Mouse (Mus musculus): Measurements from ENCODE around the gene Atp2a2.
"Not testable (repeated sequence)": the region's sequence is repeated elsewhere in the genome, so short reads cannot be mapped to it uniquely, and the experiment has no call there.

The Atp2a2 gene

DNA sequence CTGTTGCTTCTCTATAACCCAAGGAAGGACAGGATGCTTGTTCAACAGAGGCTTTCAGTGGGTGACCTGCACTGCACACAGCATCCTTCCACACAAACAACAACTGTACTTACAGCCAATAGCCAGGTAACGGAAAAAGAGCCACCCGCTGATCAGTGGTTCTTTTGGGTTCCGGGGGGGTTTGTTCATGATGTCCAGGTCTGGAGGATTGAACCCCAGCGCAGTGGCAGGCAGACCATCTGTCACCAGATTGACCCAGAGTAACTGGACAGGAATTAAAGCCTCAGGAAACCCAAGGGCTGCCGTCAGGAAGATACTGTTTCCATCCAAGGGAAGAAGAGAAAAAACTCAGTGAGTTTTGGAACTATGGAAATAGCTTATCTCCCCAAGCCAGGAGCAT, 42.7 kb downstream of the Atp2a2 start:
- Histone ChIP-seq H3K27me3 (ENCODE audit: control insufficient read depth, insufficient read depth, low read length, poor library complexity, severe bottlenecking) (no peaks in the 10 kb centered on the region), H3K36me3 (ENCODE audit: control insufficient read depth, insufficient read depth, low read length, poor library complexity, severe bottlenecking) (peaks cover 26% of the 10 kb centered on the region)
- no peak for DNase-seq (ENCODE audit: low read depth, low spot score)

DNA sequence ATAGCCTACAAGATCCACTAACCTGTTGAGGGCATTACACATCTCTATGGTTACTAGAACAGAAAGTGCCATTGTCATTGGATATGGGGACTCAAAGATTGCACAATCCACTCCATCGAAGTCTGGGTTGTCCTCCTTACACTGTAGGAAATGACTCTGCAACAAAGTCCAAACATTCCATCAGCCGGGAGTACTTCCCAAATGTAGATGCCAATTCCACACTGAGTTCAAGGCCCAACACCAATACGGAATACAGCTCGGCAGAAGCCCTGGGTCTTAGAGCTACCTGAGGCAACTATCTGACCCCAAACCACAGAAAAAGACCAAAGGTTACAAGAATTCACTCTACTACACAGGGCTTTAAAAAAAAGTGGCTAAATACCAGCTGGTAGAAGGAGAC, 44.0 kb downstream of the Atp2a2 start:
- H3K36me3 ChIP-seq (ENCODE audit: control insufficient read depth, insufficient read depth, low read length, poor library complexity, severe bottlenecking), result peaks cover 26% of the 10 kb centered on the region
- H3K27me3 ChIP-seq (ENCODE audit: control insufficient read depth, insufficient read depth, low read length, poor library complexity, severe bottlenecking), result no peaks in the 10 kb centered on the region
- no peak for DNase-seq (ENCODE audit: low read depth, low spot score)

DNA sequence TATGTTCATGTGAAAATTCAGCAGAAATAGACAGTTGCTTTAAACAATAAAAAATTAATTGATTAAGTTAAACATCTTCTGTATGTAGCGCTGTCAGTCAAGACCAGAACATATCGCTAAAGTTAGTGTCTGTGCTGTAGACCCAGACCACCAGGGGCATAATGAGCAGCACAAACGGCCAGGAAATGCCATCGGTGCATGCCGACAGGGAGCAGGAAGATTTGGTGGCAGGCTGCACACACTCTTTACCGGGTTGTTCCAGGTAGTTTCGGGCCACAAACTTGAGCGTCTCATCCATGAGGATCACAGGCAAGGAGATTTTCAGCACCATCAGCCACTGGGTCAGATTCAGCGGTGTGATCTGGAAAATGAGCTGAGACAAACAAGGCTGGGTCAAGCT, 45.0 kb downstream of the Atp2a2 start:
- not testable (repeated sequence) for H3K27me3 ChIP-seq (ENCODE audit: control insufficient read depth, insufficient read depth, low read length, poor library complexity, severe bottlenecking); DNase-seq (ENCODE audit: low read depth, low spot score)
- H3K36me3 ChIP-seq (ENCODE audit: control insufficient read depth, insufficient read depth, low read length, poor library complexity, severe bottlenecking), result peaks cover 24% of the 10 kb centered on the region

DNA sequence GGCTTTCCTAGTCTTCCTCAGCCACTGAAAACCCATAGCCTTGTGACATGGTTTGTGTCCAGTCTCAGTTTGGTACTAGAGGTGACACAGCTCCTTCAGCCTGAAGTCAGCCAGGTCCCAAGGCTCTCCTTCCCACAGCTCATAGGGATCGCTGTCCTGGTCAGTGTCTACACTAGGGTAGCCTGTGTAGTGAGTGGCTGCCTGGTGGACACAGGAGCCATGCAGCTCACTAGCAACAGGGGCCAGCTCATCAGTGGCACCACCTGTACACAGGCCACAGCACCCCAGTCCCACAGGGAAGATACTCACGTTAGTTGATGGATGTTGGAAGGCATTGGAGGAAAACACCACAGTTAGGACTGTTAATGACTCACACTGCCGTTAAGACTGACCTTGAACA, 46.4 kb downstream of the Atp2a2 start:
- no peak for DNase-seq (ENCODE audit: low read depth, low spot score)
- Histone ChIP-seq H3K36me3 (ENCODE audit: control insufficient read depth, insufficient read depth, low read length, poor library complexity, severe bottlenecking) (peaks cover 16% of the 10 kb centered on the region), H3K27me3 (ENCODE audit: control insufficient read depth, insufficient read depth, low read length, poor library complexity, severe bottlenecking) (no peaks in the 10 kb centered on the region)

DNA sequence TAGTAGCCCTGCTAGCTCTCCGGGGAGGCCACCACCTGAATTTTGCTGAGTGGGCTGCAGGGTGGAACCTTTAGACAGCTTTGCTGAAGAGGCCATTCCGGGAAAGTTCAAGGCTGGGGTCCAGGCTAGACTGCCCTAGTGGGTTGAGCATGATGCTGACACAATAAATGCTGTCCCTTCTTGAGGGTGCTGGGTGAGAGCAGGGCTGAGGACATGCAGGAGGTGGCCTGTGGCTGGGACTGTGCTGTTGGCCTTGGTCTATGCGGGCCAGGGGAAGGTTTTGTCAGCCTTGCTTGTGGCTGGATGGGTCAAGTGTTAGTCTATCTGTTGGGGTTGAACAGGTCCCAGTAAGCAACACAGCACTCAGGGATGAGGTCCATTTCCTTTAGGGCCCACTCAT, 47.1 kb downstream of the Atp2a2 start:
- Histone ChIP-seq H3K36me3 (ENCODE audit: control insufficient read depth, insufficient read depth, low read length, poor library complexity, severe bottlenecking) (peaks cover 14% of the 10 kb centered on the region), H3K27me3 (ENCODE audit: control insufficient read depth, insufficient read depth, low read length, poor library complexity, severe bottlenecking) (no peaks in the 10 kb centered on the region)
- no peak for DNase-seq (ENCODE audit: low read depth, low spot score)

DNA sequence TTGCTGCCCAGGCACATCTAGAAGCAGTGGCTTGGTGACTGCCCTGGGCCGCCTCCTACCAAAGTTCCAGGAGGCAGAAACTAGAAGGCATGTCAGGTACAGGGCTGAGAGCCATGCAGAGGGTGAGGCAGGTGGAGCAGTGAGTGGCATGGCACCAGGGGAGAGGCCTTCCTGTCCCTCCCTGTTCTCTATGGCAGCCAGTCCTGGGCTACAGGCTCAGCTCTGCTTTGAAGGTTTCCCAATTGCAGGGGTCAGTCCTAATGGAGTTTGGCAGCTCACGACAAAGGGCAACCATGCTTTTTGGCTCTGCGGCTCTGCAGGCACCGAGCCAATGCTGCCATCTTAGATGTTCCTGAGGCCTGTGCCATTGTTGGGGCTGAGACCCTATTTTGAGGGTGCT, 47.6 kb downstream of the Atp2a2 start:
- Histone ChIP-seq H3K27me3 (ENCODE audit: control insufficient read depth, insufficient read depth, low read length, poor library complexity, severe bottlenecking) (no peaks in the 10 kb centered on the region), H3K36me3 (ENCODE audit: control insufficient read depth, insufficient read depth, low read length, poor library complexity, severe bottlenecking) (peaks cover 14% of the 10 kb centered on the region)
- DNase-seq (ENCODE audit: low read depth, low spot score), result no peak

DNA sequence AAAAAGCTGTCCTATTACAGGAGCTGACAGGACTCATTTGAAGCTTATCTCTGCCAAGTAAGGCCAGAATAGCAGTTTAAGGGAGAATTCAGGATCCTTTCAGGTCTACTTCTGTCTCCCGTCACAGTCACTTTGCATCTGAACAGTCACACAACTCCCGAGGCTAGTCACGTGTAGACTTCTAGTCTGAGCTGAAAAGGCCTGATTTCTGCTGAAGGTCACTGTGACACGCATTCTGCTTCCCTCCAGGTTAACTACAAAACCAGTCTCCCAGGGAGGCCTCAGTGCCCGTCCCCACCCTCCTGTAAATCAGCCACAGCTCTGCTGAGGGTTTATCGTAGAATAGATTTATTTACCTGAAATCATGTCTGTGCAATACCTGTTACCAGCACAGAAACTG, 48.8 kb downstream of the Atp2a2 start:
- H3K27me3 ChIP-seq (ENCODE audit: control insufficient read depth, insufficient read depth, low read length, poor library complexity, severe bottlenecking), result no peaks in the 10 kb centered on the region
- DNase-seq (ENCODE audit: low read depth, low spot score), result no peak

DNA sequence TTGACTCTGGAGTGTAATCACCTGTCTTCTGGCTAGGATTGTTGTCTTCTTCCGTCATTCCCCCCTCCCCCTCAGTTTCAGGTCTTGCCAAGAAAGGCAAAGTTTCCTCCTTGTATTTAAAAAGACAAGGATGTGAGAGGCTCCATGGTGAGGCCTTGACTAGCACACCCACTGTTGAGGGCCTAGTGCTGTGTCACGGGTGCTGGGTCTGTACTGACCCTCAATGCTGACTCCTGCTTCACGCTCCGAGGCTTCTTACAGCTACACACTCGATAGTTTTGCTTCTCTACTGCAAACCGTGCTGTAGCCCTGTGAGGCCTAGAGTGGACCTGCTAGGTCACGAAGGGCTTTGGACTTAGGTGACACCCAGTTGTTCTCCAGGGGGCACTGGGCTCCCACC, 49.8 kb downstream of the Atp2a2 start:
- no peak for DNase-seq (ENCODE audit: low read depth, low spot score)
- Histone ChIP-seq H3K36me3 (ENCODE audit: control insufficient read depth, insufficient read depth, low read length, poor library complexity, severe bottlenecking) (peaks cover 5% of the 10 kb centered on the region), H3K27me3 (ENCODE audit: control insufficient read depth, insufficient read depth, low read length, poor library complexity, severe bottlenecking) (no peaks in the 10 kb centered on the region)

More for the DNA sequence above, 48.8 kb downstream of the Atp2a2 start:
- peaks cover 9% of the 10 kb centered on the region for H3K36me3 ChIP-seq (ENCODE audit: control insufficient read depth, insufficient read depth, low read length, poor library complexity, severe bottlenecking)

DNA sequence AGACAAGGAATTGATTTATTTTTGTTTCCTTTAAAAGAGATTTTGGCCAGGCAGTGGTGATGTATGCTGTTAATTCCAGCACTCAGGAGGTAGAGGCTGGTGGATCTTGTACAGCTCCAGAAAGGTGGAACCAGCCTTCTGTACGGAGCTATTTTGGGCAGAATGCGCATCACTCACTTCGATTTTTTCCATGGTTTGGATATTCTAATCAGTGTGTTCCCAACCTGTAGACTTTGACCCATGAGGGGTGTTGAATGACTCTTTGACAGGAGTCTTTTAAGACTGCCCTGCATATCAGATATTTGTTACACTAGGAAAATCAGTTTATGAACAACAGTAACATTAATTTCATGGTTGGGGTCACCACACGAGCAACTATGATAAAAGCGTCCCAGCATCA, 50.7 kb downstream of the Atp2a2 start:
- no peak for DNase-seq (ENCODE audit: low read depth, low spot score)
- Histone ChIP-seq H3K36me3 (ENCODE audit: control insufficient read depth, insufficient read depth, low read length, poor library complexity, severe bottlenecking) (peaks cover 3% of the 10 kb centered on the region), H3K27me3 (ENCODE audit: control insufficient read depth, insufficient read depth, low read length, poor library complexity, severe bottlenecking) (no peaks in the 10 kb centered on the region)

DNA sequence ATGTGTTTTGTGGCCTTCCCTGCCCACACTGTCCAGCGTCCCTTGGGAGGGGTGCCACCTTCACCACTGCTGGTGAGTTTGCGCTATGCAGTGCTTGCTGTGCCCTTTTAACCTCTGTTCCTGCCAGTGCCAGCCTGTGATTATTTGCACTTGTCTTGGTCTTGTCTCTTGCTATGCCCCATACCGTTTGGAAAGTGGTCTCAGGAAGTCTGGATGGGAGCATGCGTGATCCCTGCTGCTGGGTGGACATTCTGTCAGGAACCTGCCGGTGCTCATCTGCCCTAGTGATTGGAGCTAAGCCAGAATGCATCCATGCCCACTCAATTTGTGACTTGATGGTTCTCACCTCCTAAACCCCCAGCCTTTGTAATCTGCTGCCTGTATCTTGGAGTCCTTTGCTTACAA, 51.1 kb downstream of the Atp2a2 start:
- peaks cover 2% of the 10 kb centered on the region for H3K36me3 ChIP-seq (ENCODE audit: control insufficient read depth, insufficient read depth, low read length, poor library complexity, severe bottlenecking)
- DNase-seq (ENCODE audit: low read depth, low spot score), result no peak
- H3K27me3 ChIP-seq (ENCODE audit: control insufficient read depth, insufficient read depth, low read length, poor library complexity, severe bottlenecking), result no peaks in the 10 kb centered on the region

DNA sequence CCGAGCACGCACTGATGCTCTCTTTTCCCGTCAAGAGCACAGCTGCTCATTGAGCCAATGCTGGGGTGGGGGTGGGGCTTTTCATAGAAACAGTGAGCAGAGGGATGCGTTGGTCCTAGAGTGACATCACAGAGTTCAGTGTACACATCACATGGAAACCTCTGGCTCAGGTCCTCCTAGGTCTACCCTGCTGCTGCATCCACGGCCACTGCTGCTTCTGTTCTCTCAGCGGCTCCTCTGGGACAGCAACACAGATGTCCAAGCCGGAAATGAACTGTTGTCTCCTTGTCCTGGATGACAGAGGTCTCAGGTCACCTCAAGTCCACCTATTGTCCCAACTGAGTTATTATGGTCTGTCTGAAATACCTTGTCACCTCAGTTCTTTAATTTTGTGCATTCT, 52.1 kb downstream of the Atp2a2 start:
- Histone ChIP-seq H3K36me3 (ENCODE audit: control insufficient read depth, insufficient read depth, low read length, poor library complexity, severe bottlenecking) (no peaks in the 10 kb centered on the region; the same call in 1 of the 2 replicates), H3K27me3 (ENCODE audit: control insufficient read depth, insufficient read depth, low read length, poor library complexity, severe bottlenecking) (no peaks in the 10 kb centered on the region)
- no peak for DNase-seq (ENCODE audit: low read depth, low spot score)

DNA sequence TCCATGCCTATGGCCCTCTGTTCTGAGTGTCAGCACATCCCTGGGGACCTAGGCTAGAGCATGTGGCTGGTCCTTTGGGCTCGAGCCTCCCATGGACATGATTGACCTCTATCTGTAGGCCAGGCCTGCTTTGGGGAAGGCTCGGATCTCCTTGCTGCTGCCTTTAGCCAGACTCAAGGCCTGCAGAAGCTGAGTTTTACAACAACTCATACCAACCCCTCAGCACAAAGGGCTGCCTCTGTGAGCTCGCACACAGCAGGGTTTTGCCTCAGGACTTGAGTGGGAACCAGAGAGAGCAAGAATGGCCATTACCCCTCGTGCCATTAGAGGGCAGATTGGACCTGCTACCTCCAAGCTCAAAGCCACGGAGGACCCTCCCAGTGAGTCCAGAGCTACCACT, 53.2 kb downstream of the Atp2a2 start:
- DNase-seq (ENCODE audit: low read depth, low spot score), result no peak
- Histone ChIP-seq H3K36me3 (ENCODE audit: control insufficient read depth, insufficient read depth, low read length, poor library complexity, severe bottlenecking) (no peaks in the 10 kb centered on the region), H3K27me3 (ENCODE audit: control insufficient read depth, insufficient read depth, low read length, poor library complexity, severe bottlenecking) (no peaks in the 10 kb centered on the region)

DNA sequence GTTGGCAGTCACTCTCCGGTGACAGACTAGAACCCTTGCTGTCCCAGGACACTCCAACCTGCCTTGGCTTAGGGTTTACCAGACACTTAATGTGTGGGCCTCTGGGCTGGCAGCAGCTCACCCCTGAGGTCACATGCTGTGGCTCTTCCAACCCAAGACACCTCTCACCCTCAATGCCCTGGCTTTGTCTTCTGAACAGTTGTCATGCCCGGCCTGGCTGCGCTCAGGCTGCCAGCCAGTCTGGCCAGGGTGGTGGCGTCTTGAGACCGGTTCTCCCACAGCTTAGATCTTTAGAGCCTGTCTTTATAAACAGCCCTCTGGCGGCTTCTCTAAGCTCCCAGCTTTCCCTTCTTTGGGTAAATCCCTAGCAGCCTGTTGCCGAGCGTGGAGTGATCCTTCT, 54.2 kb downstream of the Atp2a2 start:
- Histone ChIP-seq H3K27me3 (ENCODE audit: control insufficient read depth, insufficient read depth, low read length, poor library complexity, severe bottlenecking) (no peaks in the 10 kb centered on the region), H3K36me3 (ENCODE audit: control insufficient read depth, insufficient read depth, low read length, poor library complexity, severe bottlenecking) (no peaks in the 10 kb centered on the region)
- no peak for DNase-seq (ENCODE audit: low read depth, low spot score)

DNA sequence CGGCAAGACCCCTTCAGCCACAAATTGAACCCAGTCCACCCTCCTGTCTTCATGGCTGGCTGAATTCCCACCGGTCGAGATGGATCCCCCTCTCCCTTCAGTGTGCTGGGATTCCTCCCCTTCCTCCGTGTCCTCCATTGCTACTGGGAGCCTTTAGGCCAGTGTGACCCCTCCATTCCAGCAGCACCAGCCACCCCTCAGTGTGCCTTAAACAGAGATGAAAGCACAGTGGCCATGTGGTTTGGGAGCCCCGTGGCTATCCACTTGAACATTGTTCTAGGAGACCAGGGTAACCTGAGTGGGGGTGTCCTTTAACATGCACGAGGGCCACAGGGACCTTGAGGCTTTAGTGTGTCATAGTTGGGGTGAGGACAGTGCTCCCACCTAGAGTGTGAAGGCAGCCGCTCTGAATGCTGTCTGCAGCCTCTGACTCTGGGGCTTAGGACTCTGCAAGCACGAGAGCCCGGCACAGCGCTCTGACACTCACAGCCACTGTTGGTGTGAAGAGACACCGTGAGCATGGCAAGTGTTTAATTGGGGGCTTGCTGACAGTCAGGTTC, 56.9 kb downstream of the Atp2a2 start:
- no peak for DNase-seq (ENCODE audit: low read depth, low spot score)
- peaks cover 8% of the 10 kb centered on the region for H3K36me3 ChIP-seq (ENCODE audit: control insufficient read depth, insufficient read depth, low read length, poor library complexity, severe bottlenecking)
- no peaks in the 10 kb centered on the region for H3K27me3 ChIP-seq (ENCODE audit: control insufficient read depth, insufficient read depth, low read length, poor library complexity, severe bottlenecking)

DNA sequence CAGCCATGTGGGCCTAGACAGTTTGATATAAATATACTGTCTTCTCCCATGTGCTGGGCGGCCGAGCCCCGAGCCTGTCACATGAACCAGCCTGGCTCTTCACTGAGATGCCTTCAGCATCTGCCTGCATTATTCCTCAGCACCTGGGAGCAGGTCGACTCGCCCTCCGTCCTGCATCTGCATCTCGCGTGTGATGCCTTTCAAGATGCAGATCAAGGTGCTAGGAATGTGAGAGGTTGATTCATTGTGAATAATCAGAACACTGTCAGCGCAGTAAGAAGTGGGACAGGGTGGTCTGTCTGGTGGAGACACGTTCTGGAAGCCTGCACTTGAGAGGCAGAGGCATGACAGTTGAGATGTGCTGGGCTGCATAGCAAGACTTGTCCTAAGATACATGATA, 57.5 kb downstream of the Atp2a2 start:
- Histone ChIP-seq H3K27me3 (ENCODE audit: control insufficient read depth, insufficient read depth, low read length, poor library complexity, severe bottlenecking) (no peaks in the 10 kb centered on the region), H3K36me3 (ENCODE audit: control insufficient read depth, insufficient read depth, low read length, poor library complexity, severe bottlenecking) (peaks cover 11% of the 10 kb centered on the region)
- no peak for DNase-seq (ENCODE audit: low read depth, low spot score)

DNA sequence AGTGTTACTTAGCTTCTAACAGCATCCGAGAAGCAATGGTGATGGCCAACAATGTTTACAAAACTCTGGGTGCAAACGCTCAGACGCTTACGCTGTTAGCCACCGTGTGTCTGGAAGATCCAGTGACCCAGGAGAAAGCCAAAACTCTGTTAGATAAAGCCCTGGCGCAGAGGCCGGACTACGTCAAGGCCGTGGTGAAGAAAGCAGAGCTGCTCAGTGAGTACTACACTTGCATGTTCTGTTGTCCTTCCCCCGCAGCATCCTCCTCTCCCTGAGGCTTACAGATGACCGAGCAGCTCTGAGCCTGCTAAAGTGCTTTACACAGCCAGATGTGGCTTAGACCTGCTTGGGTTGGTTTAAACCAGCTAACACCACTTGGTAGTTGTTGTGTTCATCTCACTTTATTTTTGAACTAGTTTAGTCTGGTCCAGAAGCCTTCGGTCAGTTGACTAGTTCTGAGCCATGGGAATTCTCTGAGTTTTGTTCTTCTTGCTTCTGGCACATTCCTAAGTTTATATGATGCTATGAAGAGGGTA, 61.9 kb downstream of the Atp2a2 start:
- DNase-seq (ENCODE audit: low read depth, low spot score), result no peak
- Histone ChIP-seq H3K27me3 (ENCODE audit: control insufficient read depth, insufficient read depth, low read length, poor library complexity, severe bottlenecking) (no peaks in the 10 kb centered on the region), H3K36me3 (ENCODE audit: control insufficient read depth, insufficient read depth, low read length, poor library complexity, severe bottlenecking) (peaks cover 25% of the 10 kb centered on the region)

All from splenic B cell, adult 2 months (primary cell).